Comparison of ENCODE assay signal across 8 mouse cellular contexts in genomic region chr2:118779504-118780480, GRCm38 (mm10). TPM values are rescaled to one million over a fixed set of nuclear protein-coding genes. Genes with fewer than 3 reads are reported as not detected.
DNase-seq lines count a peak whose midpoint lies in the region; ATAC-seq and TF ChIP-seq lines count a peak whose summit lies in the region.

TSS of gene Disp2 (plus strand) at chr2:118779719.

- no peak within 1 kb of the TSS for H3K9ac ChIP-seq in heart, embryonic 15.5 days
- H3K9ac ChIP-seq in liver, embryonic 16.5 days (ENCODE audit: low read depth, low read length) = no peak within 1 kb of the TSS
- H3K9ac ChIP-seq in neural tube, embryonic 12.5 days = peak within 1 kb of the TSS; percentile 61
- no peak within 1 kb of the TSS for H3K9ac ChIP-seq in stomach, postnatal 0 days (ENCODE audit: low read length)

- H3K4me3 ChIP-seq in forebrain, embryonic 10.5 days = peak within 1 kb of the TSS; percentile 51
- peak within 1 kb of the TSS; percentile 42 for H3K4me3 ChIP-seq in heart, embryonic 15.5 days
- H3K4me3 ChIP-seq in liver, embryonic 16.5 days (ENCODE audit: low read depth, low read length) = peak within 1 kb of the TSS; percentile 26
- peak within 1 kb of the TSS; percentile 42 for H3K4me3 ChIP-seq in neural tube, embryonic 12.5 days
- peak within 1 kb of the TSS; percentile 23; the same call in 1 of the 2 replicates for H3K4me3 ChIP-seq in stomach, postnatal 0 days (ENCODE audit: low read depth, low read length)

- H3K4me1 ChIP-seq in forebrain, embryonic 10.5 days = peaks cover 16% of the 10 kb centered on the region
- H3K4me1 ChIP-seq in heart, embryonic 15.5 days (replicated peaks) = peaks cover 18% of the 10 kb centered on the region
- peaks cover 10% of the 10 kb centered on the region for H3K4me1 ChIP-seq in liver, embryonic 16.5 days (ENCODE audit: control insufficient read depth, low read depth, low read length)
- peaks cover 5% of the 10 kb centered on the region; the same call in 1 of the 2 replicates for H3K4me1 ChIP-seq in neural tube, embryonic 12.5 days
- 0 out of 2 replicates have a peak, but pooled peaks cover 3% of the 10 kb centered on the region for H3K4me1 ChIP-seq in stomach, postnatal 0 days (replicated peaks; ENCODE audit: control insufficient read depth, insufficient read depth)

- H3K9me3 ChIP-seq in forebrain, embryonic 10.5 days = no peaks in the 10 kb centered on the region
- H3K9me3 ChIP-seq in heart, embryonic 15.5 days (replicated peaks) = no peaks in the 10 kb centered on the region
- H3K9me3 ChIP-seq in liver, embryonic 16.5 days (replicated peaks; ENCODE audit: control insufficient read depth, low read length) = no peaks in the 10 kb centered on the region
- H3K9me3 ChIP-seq in neural tube, embryonic 12.5 days = no peaks in the 10 kb centered on the region
- H3K9me3 ChIP-seq in stomach, postnatal 0 days (ENCODE audit: control insufficient read depth, low read length) = no peaks in the 10 kb centered on the region

- DNase-seq in CD4-positive, CD25-positive, alpha-beta regulatory T cell, adult 2 months (ENCODE audit: low read depth, low spot score) = peak; percentile 74
- DNase-seq in c-Kit-negative CD71-positive TER-119-positive erythroid progenitor cells, embryonic 14.5 days (ENCODE audit: low read depth, low spot score) = peak; percentile 55
- DNase-seq in forebrain, embryonic 10.5 days (ENCODE audit: extremely low spot score, low spot score) = peak; percentile 95
- peak; percentile 95 to 96 for DNase-seq in kidney, postnatal 25 days
- peak; percentile 94 for DNase-seq in stomach, postnatal 0 days (ENCODE audit: low spot score)

- H3K4me2 ChIP-seq in heart, embryonic 15.5 days = peak within 1 kb of the TSS; percentile 69
- H3K4me2 ChIP-seq in liver, embryonic 16.5 days (ENCODE audit: low read depth, low read length) = peak within 1 kb of the TSS; percentile 52
- H3K4me2 ChIP-seq in neural tube, embryonic 12.5 days (replicated peaks) = peak within 1 kb of the TSS; percentile 60
- peak within 1 kb of the TSS; percentile 51 for H3K4me2 ChIP-seq in stomach, postnatal 0 days (replicated peaks; ENCODE audit: low read depth)

- H3K27ac ChIP-seq in forebrain, embryonic 10.5 days = peak within 1 kb of the TSS; percentile 81
- H3K27ac ChIP-seq in heart, embryonic 15.5 days = no peak within 1 kb of the TSS
- no peak within 1 kb of the TSS for H3K27ac ChIP-seq in liver, embryonic 16.5 days (ENCODE audit: low read length)
- peak within 1 kb of the TSS; percentile 16; the same call in 1 of the 2 replicates for H3K27ac ChIP-seq in neural tube, embryonic 12.5 days
- no peak within 1 kb of the TSS for H3K27ac ChIP-seq in stomach, postnatal 0 days (replicated peaks)

- TF ChIP-seq CTCF in stomach, postnatal 0 days (IDR thresholded peaks at IDR 0.05; ENCODE audit: low read depth) = peak; percentile 68

- ATAC-seq in heart, embryonic 15.5 days (replicated peaks; ENCODE audit: insufficient number of reproducible peaks, insufficient read depth, low FRiP score, low read depth) = peak; percentile 75
- peak; percentile 82 for ATAC-seq in liver, embryonic 16.5 days (ENCODE audit: low read depth)
- peak; percentile 95 for ATAC-seq in neural tube, embryonic 12.5 days (ENCODE audit: low FRiP score, low read depth)
- peak; percentile 84 for ATAC-seq in stomach, postnatal 0 days (ENCODE audit: low FRiP score, low TSS enrichment)

- no peaks in the 10 kb centered on the region for H3K36me3 ChIP-seq in forebrain, embryonic 10.5 days (replicated peaks)
- H3K36me3 ChIP-seq in heart, embryonic 15.5 days = no peaks in the 10 kb centered on the region
- no peaks in the 10 kb centered on the region for H3K36me3 ChIP-seq in liver, embryonic 16.5 days (ENCODE audit: control insufficient read depth, insufficient read depth)
- H3K36me3 ChIP-seq in neural tube, embryonic 12.5 days = no peaks in the 10 kb centered on the region
- H3K36me3 ChIP-seq in stomach, postnatal 0 days (ENCODE audit: control insufficient read depth, insufficient read depth, low read length) = no peaks in the 10 kb centered on the region

- no peak for TF ChIP-seq EP300 in stomach, postnatal 0 days (optimal IDR thresholded peaks at IDR 0.05)

- 13% methylated on average over 39 of the region's 39 CpGs for WGBS in forebrain, embryonic 10.5 days
- 11% methylated on average over 39 of the region's 39 CpGs for WGBS in heart, embryonic 15.5 days
- WGBS in liver, embryonic 16.5 days (ENCODE audit: insufficient replicate concordance) = 11% methylated on average over 39 of the region's 39 CpGs
- WGBS in neural tube, embryonic 12.5 days = 13% methylated on average over 39 of the region's 39 CpGs
- WGBS in stomach, postnatal 0 days = 11% methylated on average over 39 of the region's 39 CpGs

- H3K27me3 ChIP-seq in forebrain, embryonic 10.5 days (ENCODE audit: poor library complexity, severe bottlenecking) = peaks cover 23% of the 10 kb centered on the region
- peaks cover 9% of the 10 kb centered on the region for H3K27me3 ChIP-seq in heart, embryonic 15.5 days
- peaks cover 20% of the 10 kb centered on the region; the same call in 1 of the 2 replicates for H3K27me3 ChIP-seq in liver, embryonic 16.5 days (ENCODE audit: control insufficient read depth, insufficient read depth, low read depth, low read length)
- no peaks in the 10 kb centered on the region for H3K27me3 ChIP-seq in neural tube, embryonic 12.5 days (replicated peaks)
- H3K27me3 ChIP-seq in stomach, postnatal 0 days (ENCODE audit: control insufficient read depth, insufficient read depth, low read length) = no peaks in the 10 kb centered on the region

RNA-seq across cellular contexts. Expression of gene Disp2, which starts in this region (rescaled TPM):
- polyA plus RNA-seq in forebrain, embryonic 10.5 days (2016; fragmentation: Nextera tagmentation; extraction: Ambion mirVana) = 1.0 and 1.2 TPM in 2 replicates
- 0.20 and 0.96 TPM in 2 replicates for polyA plus RNA-seq in heart, embryonic 15.5 days (2015; fragmentation: Nextera tagmentation; extraction: Ambion mirVana)
- 0.19 TPM in 2 replicates for polyA plus RNA-seq in liver, embryonic 16.5 days (2015; fragmentation: Nextera tagmentation; extraction: Ambion mirVana)
- 21.7 and 24.0 TPM in 2 replicates for polyA plus RNA-seq in neural tube, embryonic 12.5 days (2016; fragmentation: Nextera tagmentation; extraction: Ambion mirVana)
- 1.0 and 1.1 TPM in 2 replicates for polyA plus RNA-seq in stomach, postnatal 0 days (2015; fragmentation: Nextera tagmentation; extraction: Ambion mirVana)

Comparison
In these comparisons a context has a peak if more than half of its experiments do, and no peak if none do; other contexts are left out.
1. RNA of gene Disp2 (polyA plus RNA-seq): 21.7 to 24.0 TPM in neural tube, embryonic 12.5 days; 1.0 to 1.2 TPM in forebrain, embryonic 10.5 days, 1.0 to 1.1 TPM in stomach, postnatal 0 days, 0.20 to 0.96 TPM in heart, embryonic 15.5 days and 0.19 TPM in liver, embryonic 16.5 days; every median in the first group is over 10 times any median in the second.
2. Peak in ATAC-seq, H3K4me3 ChIP-seq and H3K4me2 ChIP-seq in heart, embryonic 15.5 days; RNA of the gene not detected or under 1 TPM.
3. Peak in ATAC-seq, H3K4me3 ChIP-seq and H3K4me2 ChIP-seq in liver, embryonic 16.5 days; RNA of the gene not detected or under 1 TPM.
4. H3K27ac ChIP-seq: peak in forebrain, embryonic 10.5 days (single experiment) and neural tube, embryonic 12.5 days (single experiment); none in heart, embryonic 15.5 days (single experiment), liver, embryonic 16.5 days (single experiment) and stomach, postnatal 0 days (single experiment).
5. Peak in every context shown above with its lines, with median percentiles within 50 percentile points of each other: DNase-seq, H3K4me3 ChIP-seq, ATAC-seq and H3K4me2 ChIP-seq.